ENCODE assay signal across 8 mouse cellular contexts in the genomic region with DNA sequence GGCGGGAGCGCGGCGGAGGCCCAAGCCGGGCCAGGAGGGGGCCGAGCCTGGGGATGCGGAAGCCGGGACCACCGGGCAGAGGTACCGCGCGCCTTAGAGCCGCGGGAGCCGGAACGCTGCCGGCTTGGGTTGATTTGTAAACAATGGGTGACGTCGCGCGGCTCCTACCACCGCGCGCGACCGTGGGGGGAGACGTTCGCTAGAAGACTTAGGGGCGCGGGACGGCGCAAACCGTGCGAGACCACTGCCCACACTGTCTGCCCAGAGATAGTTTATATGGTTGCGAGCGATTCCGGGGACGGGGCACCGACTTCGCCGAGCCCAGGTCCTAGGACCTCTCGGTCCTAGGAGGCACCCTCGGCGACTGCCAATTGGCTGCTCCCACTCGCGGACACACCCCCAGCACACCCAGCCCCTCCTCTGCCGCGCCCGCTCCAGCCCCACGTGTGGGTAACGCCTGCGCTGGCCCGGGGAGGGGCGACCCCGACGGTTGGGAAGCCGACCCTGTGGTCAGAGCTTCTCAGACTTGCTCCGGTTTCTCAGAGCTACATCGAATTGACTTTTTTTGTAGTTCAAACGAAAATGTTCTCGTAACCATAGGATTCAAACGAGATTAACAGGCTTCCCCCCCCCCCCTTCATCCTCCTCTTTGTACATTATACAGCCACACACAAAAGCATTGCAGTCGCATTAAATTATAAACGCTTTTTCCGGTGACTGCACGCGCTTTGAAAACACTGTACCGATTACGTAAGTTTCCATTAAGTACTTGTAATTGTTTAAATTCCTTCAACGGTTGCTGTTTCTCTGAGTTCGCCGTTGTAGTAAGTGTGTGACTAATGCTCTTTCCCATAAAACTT. TPM values are rescaled to one million over a fixed set of nuclear protein-coding genes. Genes with fewer than 3 reads are reported as not detected.
DNase-seq lines count a peak whose midpoint lies in the region; TF ChIP-seq lines count a peak whose summit lies in the region.

A gene (minus strand): TSS at position 141 of the 860 bp plus-strand sequence.

- TF ChIP-seq CTCF in gastrocnemius, adult 2 months (IDR thresholded peaks at IDR 0.05): no peak

- H3K27ac ChIP-seq in gastrocnemius, adult 2 months: peak within 1 kb of the TSS; percentile 99

- no peaks in the 10 kb centered on the region for H3K27me3 ChIP-seq in megakaryocyte, embryonic 14.5 days (replicated peaks)

- peaks cover 63% of the 10 kb centered on the region for H3K4me1 ChIP-seq in megakaryocyte, embryonic 14.5 days

- DNase-seq in WW6 (ENCODE audit: low read depth, low spot score): peak; percentile 77
- DNase-seq in cerebellum, postnatal 4 days (ENCODE audit: low spot score in 2 of 2): peak; percentile 71 to 84
- DNase-seq in gastrocnemius, adult 2 months: peak; percentile 94
- peak; percentile 69 for DNase-seq in hindlimb bud, embryonic 11.5 days (ENCODE audit: extremely low spot score, low read depth, low spot score)
- peak; percentile 81 to 85 for DNase-seq in left cerebral cortex, adult 8-10 months (ENCODE audit: low spot score in 2 of 2)
- peak; percentile 91 to 92 for DNase-seq in right cerebral cortex, postnatal 10 days (ENCODE audit: low spot score in 2 of 2)
- peak; percentile 83 for DNase-seq in urinary bladder, postnatal 25 days (ENCODE audit: low spot score)

- H3K9me3 ChIP-seq in megakaryocyte, embryonic 14.5 days: peaks cover 6% of the 10 kb centered on the region

- intact Hi-C loops in gastrocnemius, adult 2 months (cut with DNase I): loop anchor here (5.0 to 10.0 kb wide), 3 partner anchors 46 to 223 kb away; a partner anchor contains a TSS

- peaks cover 13% of the 10 kb centered on the region for H3K36me3 ChIP-seq in megakaryocyte, embryonic 14.5 days (replicated peaks; ENCODE audit: low read length)

- peak within 1 kb of the TSS; percentile 88 for H3K4me3 ChIP-seq in gastrocnemius, adult 2 months
- peak within 1 kb of the TSS; percentile 93 for H3K4me3 ChIP-seq in megakaryocyte, embryonic 14.5 days (replicated peaks)

RNA-seq across cellular contexts. Expression of the gene that starts here (rescaled TPM):
- 10 to 100 TPM; 15.6 to 22.2 TPM for total RNA-seq in gastrocnemius, adult 2 months (2021)
- total RNA-seq in left cerebral cortex, adult 8-10 months (2022): 1 to 10 TPM; 5.9 to 8.2 (median 6.5) TPM
- polyA plus RNA-seq in megakaryocyte, embryonic 14.5 days (2012; ENCODE audit: insufficient read depth, low replicate concordance): 16.8 and 19.5 TPM in 2 replicates

Comparison
In these comparisons a context has a peak if more than half of its experiments do, and no peak if none do; other contexts are left out.
1. Peak in every context shown above with its lines: DNase-seq, H3K4me3 ChIP-seq and H3K27ac ChIP-seq.